ENCODE assay signal across 23 mouse cellular contexts in genomic region chr9:12434171-12434570, GRCm38 (mm10).
DNase-seq lines count a peak whose midpoint lies in the region; ATAC-seq lines count a peak whose summit lies in the region.
"Had no signal": no experiment of that assay in that cellular context is flagged by ENCODE, and none has a peak within 500 bp of the region (broad histone marks: within the 10 kb centered on the region; RNA-seq: fewer than 3 reads in every experiment).

No protein-coding gene starts in this region.

- no peaks in the 10 kb centered on the region for H3K9me3 ChIP-seq in forebrain, embryonic 11.5 days (ENCODE audit: control insufficient read depth, low read length)
- H3K9me3 ChIP-seq in forebrain, embryonic 10.5 days: no peaks in the 10 kb centered on the region
- no peaks in the 10 kb centered on the region for H3K9me3 ChIP-seq in neural tube, embryonic 11.5 days (ENCODE audit: control insufficient read depth, low read length)
- no peaks in the 10 kb centered on the region for H3K9me3 ChIP-seq in forebrain, embryonic 15.5 days
- H3K9me3 ChIP-seq: embryonic facial prominence, embryonic 10.5 days; G1E; heart, embryonic 10.5 days; hindbrain, embryonic 12.5 days; intestine, embryonic 15.5 days had no signal

- WGBS in forebrain, embryonic 11.5 days: 40% methylated on average over 3 of the region's 3 CpGs
- 69% methylated on average over 3 of the region's 3 CpGs for WGBS in forebrain, embryonic 10.5 days
- 83% methylated on average over 3 of the region's 3 CpGs for WGBS in neural tube, embryonic 11.5 days
- 13% methylated on average over 3 of the region's 3 CpGs for WGBS in forebrain, embryonic 15.5 days

- no peak overlapping the region for H3K9ac ChIP-seq in forebrain, embryonic 11.5 days (ENCODE audit: low read length)
- H3K9ac ChIP-seq in neural tube, embryonic 11.5 days (ENCODE audit: low read length): no peak overlapping the region
- H3K9ac ChIP-seq in forebrain, embryonic 15.5 days (replicated peaks): no peak overlapping the region
- H3K9ac ChIP-seq: hindbrain, embryonic 12.5 days; intestine, embryonic 15.5 days had no signal

- no peak overlapping the region for H3K4me2 ChIP-seq in forebrain, embryonic 11.5 days (ENCODE audit: low read depth, low read length, severe bottlenecking)
- no peak overlapping the region for H3K4me2 ChIP-seq in neural tube, embryonic 11.5 days (ENCODE audit: low read depth)
- no peak overlapping the region for H3K4me2 ChIP-seq in forebrain, embryonic 15.5 days (replicated peaks)
- H3K4me2 ChIP-seq: hindbrain, embryonic 12.5 days; intestine, embryonic 15.5 days had no signal

- no peak overlapping the region for H3K27ac ChIP-seq in forebrain, embryonic 11.5 days (ENCODE audit: low read depth, low read length)
- no peak overlapping the region for H3K27ac ChIP-seq in forebrain, embryonic 10.5 days
- H3K27ac ChIP-seq in neural tube, embryonic 11.5 days (ENCODE audit: low read depth, low read length): no peak overlapping the region
- no peak overlapping the region for H3K27ac ChIP-seq in forebrain, embryonic 15.5 days (replicated peaks)
- H3K27ac ChIP-seq: embryonic facial prominence, embryonic 10.5 days; gastrocnemius, adult 2 months; heart, embryonic 10.5 days; hindbrain, embryonic 12.5 days; intestine, embryonic 15.5 days had no signal

- no peaks in the 10 kb centered on the region for H3K27me3 ChIP-seq in forebrain, embryonic 11.5 days (ENCODE audit: control insufficient read depth, insufficient read depth, low read length)
- no peaks in the 10 kb centered on the region for H3K27me3 ChIP-seq in forebrain, embryonic 10.5 days (ENCODE audit: poor library complexity, severe bottlenecking)
- H3K27me3 ChIP-seq in neural tube, embryonic 11.5 days (ENCODE audit: control insufficient read depth, insufficient read depth, low read length): no peaks in the 10 kb centered on the region
- no peaks in the 10 kb centered on the region for H3K27me3 ChIP-seq in forebrain, embryonic 15.5 days
- H3K27me3 ChIP-seq: hindbrain, embryonic 12.5 days; intestine, embryonic 15.5 days; Patski had no signal

- no peaks in the 10 kb centered on the region for H3K4me1 ChIP-seq in forebrain, embryonic 11.5 days (replicated peaks; ENCODE audit: control insufficient read depth, insufficient read depth, low read length)
- no peaks in the 10 kb centered on the region for H3K4me1 ChIP-seq in forebrain, embryonic 10.5 days
- no peaks in the 10 kb centered on the region for H3K4me1 ChIP-seq in neural tube, embryonic 11.5 days (ENCODE audit: control insufficient read depth, insufficient read depth, low read length)
- no peaks in the 10 kb centered on the region for H3K4me1 ChIP-seq in forebrain, embryonic 15.5 days
- H3K4me1 ChIP-seq: embryonic facial prominence, embryonic 10.5 days; heart, embryonic 10.5 days; hindbrain, embryonic 12.5 days; intestine, embryonic 15.5 days had no signal

- H3K4me3 ChIP-seq in forebrain, embryonic 11.5 days (ENCODE audit: low read depth, low read length): no peak overlapping the region
- H3K4me3 ChIP-seq in forebrain, embryonic 10.5 days: no peak overlapping the region
- no peak overlapping the region for H3K4me3 ChIP-seq in neural tube, embryonic 11.5 days (ENCODE audit: low read depth, low read length)
- no peak overlapping the region for H3K4me3 ChIP-seq in forebrain, embryonic 15.5 days
- H3K4me3 ChIP-seq: embryonic facial prominence, embryonic 10.5 days; gastrocnemius, adult 2 months; heart, embryonic 10.5 days; hindbrain, embryonic 12.5 days; intestine, embryonic 15.5 days had no signal

- DNase-seq in forebrain, embryonic 11.5 days (ENCODE audit: low spot score): no peak
- no peak for DNase-seq in forebrain, embryonic 10.5 days (ENCODE audit: extremely low spot score, low spot score)
- peak; percentile 9 for DNase-seq in neural tube, embryonic 11.5 days (ENCODE audit: low spot score)
- no peak for DNase-seq in neural tube, embryonic 10.5 days (ENCODE audit: extremely low spot score, low spot score)
- DNase-seq in MN1 (ENCODE audit: low spot score): no peak
- DNase-seq: adrenal gland, postnatal 25 days; B cell, adult 2 months; cerebellum, adult 2 months; cerebellum, postnatal 10 days; gastrocnemius, adult 2 months; gastrocnemius, postnatal 25 days; heart, postnatal 10 days; heart, postnatal 4 days had no signal

- H3K36me3 ChIP-seq in forebrain, embryonic 11.5 days (ENCODE audit: control insufficient read depth, insufficient read depth, low read length): no peaks in the 10 kb centered on the region
- no peaks in the 10 kb centered on the region for H3K36me3 ChIP-seq in forebrain, embryonic 10.5 days (replicated peaks)
- H3K36me3 ChIP-seq in neural tube, embryonic 11.5 days (ENCODE audit: control insufficient read depth, insufficient read depth, low read length): no peaks in the 10 kb centered on the region
- H3K36me3 ChIP-seq in forebrain, embryonic 15.5 days: no peaks in the 10 kb centered on the region
- H3K36me3 ChIP-seq: embryonic facial prominence, embryonic 10.5 days; G1E; heart, embryonic 10.5 days; hindbrain, embryonic 12.5 days; intestine, embryonic 15.5 days had no signal

- ATAC-seq in forebrain, embryonic 11.5 days (replicated peaks; ENCODE audit: low FRiP score): peak; percentile 94
- ATAC-seq in neural tube, embryonic 11.5 days (ENCODE audit: insufficient read depth, low FRiP score, low TSS enrichment): no peak
- peak; percentile 84 for ATAC-seq in forebrain, embryonic 15.5 days (replicated peaks)
- ATAC-seq in erythroid progenitor cell, adult 5-6 weeks (replicated peaks; ENCODE audit: low FRiP score, poor library complexity, severe bottlenecking): no peak
- ATAC-seq: activated CD4-positive, CD25-positive, alpha-beta regulatory T cell, adult 4 months; CD4-positive, CD25-positive, alpha-beta regulatory T cell, adult 4 months; intestine, embryonic 15.5 days; Patski had no signal

Comparison
In these comparisons a context has a peak if more than half of its experiments do, and no peak if none do; other contexts are left out.
1. ATAC-seq: peak in forebrain, embryonic 11.5 days (single experiment) and forebrain, embryonic 15.5 days (single experiment); none in neural tube, embryonic 11.5 days (single experiment) and erythroid progenitor cell, adult 5-6 weeks (single experiment).